Mouse (Mus musculus) gastrocnemius, adult 2 months (tissue): Measurements from ENCODE around the gene Zfp94. TPM values are rescaled to one million over a fixed set of nuclear protein-coding genes. Genes with fewer than 3 reads are reported as not detected.

Experiments
- DNase-seq: peaks from one replicate; pipeline ENCODE4 v3.0.0; 2022
- H3K27ac ChIP-seq: fragments of 200-600 bp; 2 replicates; pipeline ENCODE4 v1.8.1; 2022; ENCODE audit warnings: mild to moderate bottlenecking
- H3K4me3 ChIP-seq: fragments of 200-600 bp; 2 replicates; pipeline ENCODE4 v1.8.1; 2022; ENCODE audit warnings: mild to moderate bottlenecking, moderate library complexity
- CTCF ChIP-seq: fragments of 200-600 bp; IDR thresholded peaks from 2 replicates; pipeline ENCODE4 v1.8.1; 2022; ENCODE audit warnings: antibody characterized with exemption, mild to moderate bottlenecking, moderate library complexity
- intact Hi-C: fragments of 180-260 bp; cut with DNase I; formaldehyde crosslinking; loops from one replicate; pipeline ENCODE4 v1.15.1; 2025
- long read RNA-seq, 2 experiments: library from polyadenylated mRNA; stranded (forward); transcript quantifications; one replicate each; pipeline ENCODE4 v2.0.0; 2021
- total RNA-seq, 2 experiments: library from RNA; stranded (reverse); gene quantifications; 2 replicates each; pipeline ENCODE4 v1.2.3; 2021

Gene Zfp94
- total RNA-seq: 1 to 10 TPM; 2.4 to 2.5 TPM
- long read RNA-seq, experiment 1, partial matches to known transcripts: 0 of 1 reads
- long read RNA-seq, experiment 1, other reads (novel, unspliced or antisense): 1 of 1 reads
- long read RNA-seq, experiment 2, partial matches to known transcripts: 3 of 8 reads
- long read RNA-seq, experiment 2, other reads (novel, unspliced or antisense): 4 of 8 reads

- peak within 1 kb of the TSS; percentile 89 for H3K27ac ChIP-seq
- peak within 1 kb of the TSS; percentile 87 for H3K4me3 ChIP-seq
- intact Hi-C loops: loop anchor here (5.0 kb wide), 1 partner anchor 204 kb away; the partner anchor contains the start of gene Zfp112
- TF ChIP-seq CTCF: no peak
- DNase-seq: peak; percentile 96
Observed at GRCm38 (mm10) chr7:24316567-24317092, at the start of gene Zfp94. Gene Zfp94 (minus strand): TSS chr7:24316666.

DNA sequence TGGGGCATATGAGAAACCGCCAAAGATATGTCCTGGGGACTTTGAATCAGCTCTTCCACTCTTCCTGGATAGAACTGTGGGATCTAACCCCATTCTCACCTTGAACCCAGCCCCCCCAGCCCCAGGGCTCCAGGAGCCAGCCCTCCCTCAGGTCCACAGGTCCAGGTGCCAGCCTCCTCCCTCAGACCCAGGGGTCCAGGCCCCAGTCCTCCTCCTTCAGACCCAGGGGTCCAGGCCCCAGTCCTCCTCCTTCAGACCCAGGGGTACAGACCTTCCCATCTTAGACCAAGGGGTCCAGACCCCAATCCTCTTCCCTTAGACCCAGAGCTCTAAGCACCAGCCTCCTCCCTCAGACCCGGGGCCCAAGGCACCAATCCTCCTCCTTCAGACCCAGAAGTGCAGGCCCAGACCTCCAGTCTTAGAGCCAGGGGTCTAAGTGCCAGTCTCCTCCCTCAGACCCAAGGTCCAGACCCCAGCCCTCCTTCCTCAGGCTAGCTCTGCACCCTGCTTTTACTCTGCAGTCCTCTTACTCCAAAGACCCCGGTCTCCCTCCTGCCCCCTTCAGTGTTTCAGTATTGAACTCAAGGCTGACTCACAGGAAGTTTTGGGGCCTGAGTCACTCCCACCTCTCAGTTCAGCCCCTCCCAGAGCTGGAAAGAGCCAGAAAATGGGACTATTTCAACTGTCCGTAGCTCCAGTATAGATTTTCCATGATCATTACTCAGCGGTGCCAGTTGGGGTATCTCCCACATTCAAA is 49.0 kb upstream of the Zfp94 start:
- peak; percentile 9 for DNase-seq
- no peak for TF ChIP-seq CTCF
- intact Hi-C loops: loop anchor here (2.0 kb wide), 2 partner anchors 19 to 41 kb away; no protein-coding TSS in a partner anchor
- H3K27ac ChIP-seq: peak overlapping the region; percentile 38; the same call in 1 of the 2 replicates
- H3K4me3 ChIP-seq: no peak overlapping the region

- peak; percentile 83 for DNase-seq
- TF ChIP-seq CTCF: peak; percentile 96; the same call in 1 of the 2 replicates
- Histone ChIP-seq H3K4me3 (no peak overlapping the region), H3K27ac (peak overlapping the region; percentile 38; the same call in 1 of the 2 replicates)
- intact Hi-C loops: loop anchor here (2.0 kb wide), 2 partner anchors 20 to 42 kb away; no protein-coding TSS in a partner anchor
Observed at GRCm38 (mm10) chr7:24364827-24365226, 48.4 kb upstream of the Zfp94 start.

- Histone ChIP-seq H3K27ac (no peak overlapping the region), H3K4me3 (no peak overlapping the region)
- intact Hi-C loops: no loop called here
- no peak for DNase-seq
- TF ChIP-seq CTCF: peak; percentile 33; the same call in 1 of the 2 replicates
Observed at GRCm38 (mm10) chr7:24363228-24363627, 46.8 kb upstream of the Zfp94 start.

DNA sequence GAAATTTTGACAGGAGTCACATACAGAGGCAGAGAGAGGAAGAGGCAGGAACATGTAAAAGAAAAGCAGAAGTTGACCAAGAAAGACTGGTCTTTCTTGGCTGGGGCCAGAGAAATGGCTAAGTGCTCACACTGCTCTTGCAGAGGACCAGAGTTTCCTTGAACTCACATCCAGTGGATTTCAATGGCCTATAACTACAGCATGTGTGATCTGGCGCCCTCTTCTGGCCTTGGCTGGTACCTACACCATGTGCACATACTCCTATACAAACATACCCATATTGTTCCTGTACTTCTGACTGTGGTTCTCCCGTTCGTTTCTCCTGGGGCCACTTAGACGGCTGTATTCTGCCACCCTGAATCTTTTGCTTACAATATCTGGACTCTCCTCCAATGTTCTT is 44.5 kb upstream of the Zfp94 start:
- intact Hi-C loops: no loop called here
- no peak for DNase-seq

GRCm38 (mm10) chr7:24359269-24359668 is 42.8 kb upstream of the Zfp94 start:
- Histone ChIP-seq H3K27ac (no peak overlapping the region), H3K4me3 (no peak overlapping the region)
- no peak for TF ChIP-seq CTCF
- intact Hi-C loops: no loop called here
- no peak for DNase-seq

More for the DNA sequence above, 44.5 kb upstream of the Zfp94 start:
- Histone ChIP-seq H3K4me3 (no peak overlapping the region), H3K27ac (no peak overlapping the region)
- TF ChIP-seq CTCF: peak; percentile 11; the same call in 1 of the 2 replicates

DNA sequence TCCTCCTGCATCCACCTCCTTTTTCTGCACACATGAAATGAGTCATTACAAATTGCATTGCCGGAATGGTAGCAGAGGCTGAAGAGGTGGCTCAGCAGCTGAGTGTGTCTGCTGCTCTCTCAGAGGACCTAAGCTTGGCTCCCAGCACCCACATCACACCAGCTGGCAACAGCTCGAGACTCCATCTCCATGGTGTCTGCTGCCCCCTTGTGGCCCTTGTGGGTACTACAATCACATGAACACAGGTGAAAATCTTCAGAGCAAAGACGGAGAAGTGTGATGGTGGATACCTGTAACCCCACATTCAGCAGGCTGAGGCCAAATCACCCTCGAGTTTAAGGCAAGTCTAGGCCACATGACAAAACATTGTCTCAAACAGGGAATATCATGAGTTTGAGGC is 41.4 kb upstream of the Zfp94 start:
- Histone ChIP-seq H3K4me3 (no peak overlapping the region), H3K27ac (no peak overlapping the region)
- TF ChIP-seq CTCF: peak; percentile 30
- intact Hi-C loops: no loop called here
- DNase-seq: no peak

DNA sequence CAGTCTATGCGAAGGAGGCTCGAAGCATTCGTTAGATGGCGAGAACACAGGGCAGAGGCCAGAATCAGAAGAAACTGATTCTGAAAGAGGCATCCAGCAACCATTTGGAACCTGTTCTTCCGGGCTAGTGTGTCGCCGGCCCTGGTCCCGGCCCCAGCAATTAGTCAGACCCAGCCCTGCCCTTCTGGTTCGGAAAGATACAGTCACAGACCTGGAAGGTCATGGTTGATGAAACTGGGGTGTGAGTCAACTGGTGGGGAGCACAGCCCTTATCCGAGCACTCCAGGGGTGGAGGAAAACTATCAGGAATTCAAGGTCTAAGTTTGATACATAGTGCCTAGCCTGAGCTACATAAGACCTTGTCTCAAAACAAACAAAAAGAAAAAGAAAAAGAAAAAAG is 39.6 kb upstream of the Zfp94 start:
- intact Hi-C loops: no loop called here
- Histone ChIP-seq H3K27ac (no peak overlapping the region), H3K4me3 (no peak overlapping the region)
- no peak for DNase-seq
- TF ChIP-seq CTCF: no peak

GRCm38 (mm10) chr7:24355646-24356045 is 39.2 kb upstream of the Zfp94 start:
- Histone ChIP-seq H3K27ac (no peak overlapping the region), H3K4me3 (no peak overlapping the region)
- DNase-seq: no peak
- intact Hi-C loops: no loop called here
- TF ChIP-seq CTCF: no peak

DNA sequence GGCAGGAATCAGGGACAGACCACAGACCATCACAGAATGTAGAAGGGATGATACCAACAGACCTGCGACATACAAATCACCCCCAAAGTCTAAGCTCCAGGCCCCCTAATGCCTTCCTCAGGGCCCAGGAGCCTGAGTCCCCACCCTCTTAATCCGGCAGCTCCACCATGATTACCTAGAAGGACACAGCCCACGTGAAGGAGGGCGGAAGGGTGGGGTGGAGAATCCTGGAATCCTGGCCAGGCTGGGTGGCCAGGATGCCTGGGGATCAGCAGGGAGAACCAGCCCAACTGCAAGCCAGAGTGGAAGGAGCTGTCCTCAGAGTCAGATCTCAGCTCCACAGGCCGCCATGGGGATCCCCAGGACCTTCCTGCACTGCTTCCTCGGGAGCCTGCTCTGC is 32.4 kb upstream of the Zfp94 start, which contains the start of gene Lypd5:
TSS of gene Lypd5 (plus strand) at position 301 of the 400 bp plus-strand sequence.
- no peak for TF ChIP-seq CTCF
- no peak within 1 kb of the TSS for H3K4me3 ChIP-seq
- no peak for DNase-seq
- intact Hi-C loops: no loop called here
- no peak within 1 kb of the TSS for H3K27ac ChIP-seq

DNA sequence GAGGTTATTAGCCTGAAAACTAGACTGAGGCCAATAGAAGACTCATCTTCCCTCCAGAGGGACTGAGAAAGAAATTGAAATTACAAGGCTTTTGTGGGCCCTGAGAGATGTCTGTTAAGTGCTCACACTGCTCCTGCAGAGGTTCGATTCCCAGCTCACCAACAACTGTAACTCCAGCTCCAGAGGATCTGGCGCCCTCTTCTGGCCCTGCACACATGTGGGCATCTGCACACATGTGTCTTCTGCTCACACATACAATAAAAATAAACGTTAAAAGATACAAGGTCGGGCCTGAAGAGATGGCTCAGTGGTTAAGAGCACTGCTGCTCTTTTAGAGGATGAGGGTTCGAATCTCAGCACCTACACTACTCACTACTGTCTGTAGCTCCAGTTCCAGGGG is 30.0 kb upstream of the Zfp94 start:
- no peak for DNase-seq
- no peak for TF ChIP-seq CTCF
- Histone ChIP-seq H3K4me3 (no peak overlapping the region), H3K27ac (no peak overlapping the region)
- intact Hi-C loops: no loop called here

GRCm38 (mm10) chr7:24343701-24344272 is 27.3 kb upstream of the Zfp94 start:
- intact Hi-C loops: no loop called here
- DNase-seq: no peak
- no peak overlapping the region for H3K4me3 ChIP-seq
- H3K27ac ChIP-seq: no peak overlapping the region
- no peak for TF ChIP-seq CTCF

- no peak for DNase-seq
- TF ChIP-seq CTCF: 0 out of 2 replicates have a peak, but pooled peaks have one; percentile 3
- intact Hi-C loops: no loop called here
- H3K4me3 ChIP-seq: no peak overlapping the region
- no peak overlapping the region for H3K27ac ChIP-seq
Observed at GRCm38 (mm10) chr7:24338241-24338640, 21.8 kb upstream of the Zfp94 start.
